Mouse (Mus musculus) lung, adult 2 months (tissue): ENCODE measurements at regions not wholly inside any gene's neighbourhood (a gene's known extent, or its start where the extent isn't known, plus 50 kb on each side); places are given as distances from the start of the nearest gene placed in this dataset.

ENCODE experiments used
- CTCF ChIP-seq: fragments of 200-500 bp; IDR thresholded peaks from 2 replicates; pipeline ENCODE4 v1.5.1; 2011; ENCODE audit warnings: mild to moderate bottlenecking, low read length, control low read depth; ENCODE audit not compliant: insufficient read depth
- POLR2A ChIP-seq: fragments of 200-500 bp; IDR thresholded peaks from 2 replicates; pipeline ENCODE4 v1.6.1; 2011; ENCODE audit warnings: low read depth, mild to moderate bottlenecking, control low read depth, low read length, borderline replicate concordance; ENCODE audit errors: extremely low read depth

DNA sequence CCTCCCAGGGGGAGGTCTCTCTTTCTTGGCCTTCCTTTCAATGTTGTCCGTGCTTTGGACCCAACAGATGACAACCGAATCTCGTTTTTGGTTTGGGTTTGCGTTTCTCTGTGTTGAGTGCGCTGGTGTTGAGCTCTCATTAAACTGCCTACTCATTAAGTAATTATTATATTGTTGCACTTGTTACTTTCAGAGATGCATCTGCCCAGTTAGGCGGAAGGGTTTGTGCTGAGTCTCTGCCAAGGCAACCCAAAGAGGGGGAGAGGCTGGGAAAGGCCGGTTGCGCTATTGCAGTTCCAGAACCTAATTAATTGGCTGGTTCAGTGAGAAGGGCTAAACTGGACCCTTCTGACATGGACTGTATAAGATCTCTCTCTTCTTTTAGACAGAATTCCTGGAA is 141.2 kb upstream of the Cdh13 start:
- TF ChIP-seq CTCF (no peak), POLR2A (no peak)
